Mouse (Mus musculus): ENCODE measurements at regions not wholly inside any gene's neighbourhood (a gene's known extent, or its start where the extent isn't known, plus 50 kb on each side); places are given as distances from the start of the nearest gene placed in this dataset.

DNA sequence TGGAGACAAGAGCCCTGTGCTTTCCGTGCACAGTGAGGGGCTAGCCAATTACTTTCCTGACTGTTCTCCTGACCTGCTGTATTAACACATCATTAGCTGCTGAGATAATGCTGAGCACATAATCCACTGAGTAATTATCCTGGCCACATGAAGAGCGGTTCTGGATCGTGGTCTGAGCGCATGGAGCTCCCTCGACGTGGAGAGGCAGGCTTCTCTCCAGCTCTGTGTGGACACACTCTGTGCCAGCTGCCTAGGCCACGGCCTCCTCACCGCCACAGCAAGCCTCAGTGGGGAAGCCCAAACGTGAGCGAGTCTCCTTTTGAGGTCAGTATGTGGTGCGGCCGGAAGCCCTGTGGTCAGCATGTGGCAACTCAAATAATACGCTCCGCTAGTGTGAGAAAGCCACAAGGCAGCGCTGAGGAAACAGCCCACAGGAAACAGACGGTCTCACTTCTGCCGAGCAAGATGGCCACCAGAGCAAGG lies 60.7 kb upstream of the Lrig1 start:
- no peak for TF ChIP-seq CTCF (IDR thresholded peaks at IDR 0.05; ENCODE audit: low read depth)
- TF ChIP-seq EP300 (IDR thresholded peaks at IDR 0.05; ENCODE audit: low read depth) = no peak
